Mouse (Mus musculus) retina, adult 2 months (tissue): ENCODE measurements around the gene Hsd17b7.
"Not testable (repeated sequence)": the region's sequence is repeated elsewhere in the genome, so short reads cannot be mapped to it uniquely, and the experiment has no call there.

Experiments used
- DNase-seq: peaks from one replicate; pipeline ENCODE4 v3.0.0-alpha.2; 2012; ENCODE audit warnings: low read depth, low spot score

The Hsd17b7 gene

GRCm38 (mm10) chr1:169968792-169969515 is at the start of gene Hsd17b7:
Gene Hsd17b7 (minus strand): TSS chr1:169969241.
- DNase-seq, result peak; percentile 88

DNA sequence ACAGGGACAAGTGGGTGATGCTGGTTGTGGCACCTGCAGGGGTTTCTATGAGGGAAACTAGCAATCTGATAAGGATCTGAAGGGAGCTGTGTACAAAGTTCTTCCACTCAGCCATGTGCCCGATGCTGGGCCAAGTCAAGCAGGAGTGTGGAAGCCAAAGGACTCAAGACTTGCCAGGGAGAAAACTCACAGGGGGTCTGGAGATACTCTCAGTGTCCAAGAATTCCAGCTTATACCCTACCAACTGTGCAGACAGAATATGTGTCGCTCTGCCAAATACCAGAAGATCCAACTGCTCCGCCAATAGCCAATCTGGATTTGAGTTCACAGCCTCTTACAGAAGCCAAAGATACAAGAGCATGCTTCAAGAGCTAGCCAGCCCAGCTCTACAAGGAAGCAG is 45.7 kb upstream of the Hsd17b7 start:
- DNase-seq, result no peak

DNA sequence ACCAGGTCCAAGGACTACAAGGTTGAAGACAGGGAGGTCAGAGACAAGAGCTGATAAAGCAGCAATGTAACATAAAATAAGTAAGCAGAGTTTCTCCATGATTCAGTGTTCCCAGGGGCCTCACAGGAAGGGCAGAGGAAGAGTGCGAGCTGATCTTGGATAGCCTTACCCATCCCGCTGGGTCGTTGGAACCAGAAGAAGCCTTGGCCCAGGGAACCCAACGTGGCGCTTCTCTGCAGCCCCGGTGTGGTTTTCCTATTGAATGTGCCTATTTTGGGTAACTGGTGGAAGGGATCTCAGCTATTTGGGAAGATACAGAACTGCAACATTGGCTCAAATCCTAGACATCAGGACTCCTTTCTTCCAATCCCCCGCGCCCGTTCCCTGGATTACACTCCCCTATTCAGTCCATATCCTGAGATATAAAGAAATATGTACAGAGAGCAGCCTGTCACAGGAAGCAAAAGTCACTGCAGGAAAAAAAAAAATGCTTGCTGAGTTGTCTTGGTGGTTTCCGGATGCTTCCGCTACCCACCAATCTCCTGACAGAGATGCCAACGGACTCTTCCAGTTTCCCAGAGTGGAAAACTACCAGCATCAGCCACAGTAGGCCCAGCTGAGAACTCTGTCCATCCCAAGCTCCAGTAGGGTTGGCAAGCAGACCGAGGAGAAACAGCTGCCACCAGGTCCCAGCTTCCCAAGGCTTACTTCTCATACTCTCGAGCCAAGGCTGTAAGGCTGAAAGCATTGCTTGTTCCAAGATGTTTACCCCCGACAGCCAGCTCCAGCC is 41.9 kb upstream of the Hsd17b7 start:
- no peak for DNase-seq

- no peak for DNase-seq
Observed at GRCm38 (mm10) chr1:170009296-170009695, 40.3 kb upstream of the Hsd17b7 start.

GRCm38 (mm10) chr1:170008432-170009220 is 39.6 kb upstream of the Hsd17b7 start:
- DNase-seq, result no peak

GRCm38 (mm10) chr1:170006516-170006915 is 37.5 kb upstream of the Hsd17b7 start:
- no peak for DNase-seq

DNA sequence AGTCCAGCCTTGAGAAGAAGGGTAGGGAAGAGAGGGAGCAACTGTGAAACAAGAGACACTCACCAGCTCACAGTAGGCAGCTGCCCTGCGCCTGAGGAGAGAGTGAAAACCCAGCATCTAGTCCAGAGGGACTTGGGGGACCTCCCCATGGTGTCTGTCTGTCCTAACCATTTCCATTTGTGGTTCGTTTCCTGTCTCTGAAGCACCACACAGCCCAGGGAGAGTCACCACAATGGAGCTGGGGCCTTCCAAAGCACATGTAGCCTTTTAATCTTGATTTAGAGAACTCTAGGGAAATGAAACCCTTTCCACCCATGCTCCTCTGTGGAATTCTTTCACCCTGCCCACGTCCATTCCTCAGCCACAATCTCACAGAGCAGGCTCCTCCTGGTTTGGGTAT is 36.3 kb upstream of the Hsd17b7 start:
- no peak for DNase-seq

GRCm38 (mm10) chr1:169993901-169994300 is 24.9 kb upstream of the Hsd17b7 start:
- DNase-seq, result not testable (repeated sequence)

DNA sequence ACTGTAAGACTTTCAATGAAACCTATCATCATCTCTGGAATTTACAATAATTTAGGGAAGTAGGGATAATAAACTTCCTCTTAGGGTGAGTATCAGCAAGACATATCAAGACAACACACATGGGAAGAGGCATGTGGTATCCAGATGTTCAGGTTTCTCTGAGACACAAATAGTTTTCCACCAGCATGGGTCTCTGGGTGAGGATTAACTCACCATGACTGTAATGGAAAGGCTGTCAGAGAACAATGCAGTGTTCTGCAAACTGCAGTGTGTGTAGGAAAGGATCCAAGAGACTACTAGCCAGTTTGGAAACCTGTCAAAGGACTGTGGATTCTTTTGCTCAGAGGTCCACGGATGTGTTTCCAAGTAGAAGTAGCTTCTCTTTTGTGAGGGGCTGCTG is 17.1 kb upstream of the Hsd17b7 start:
- DNase-seq, result no peak

DNA sequence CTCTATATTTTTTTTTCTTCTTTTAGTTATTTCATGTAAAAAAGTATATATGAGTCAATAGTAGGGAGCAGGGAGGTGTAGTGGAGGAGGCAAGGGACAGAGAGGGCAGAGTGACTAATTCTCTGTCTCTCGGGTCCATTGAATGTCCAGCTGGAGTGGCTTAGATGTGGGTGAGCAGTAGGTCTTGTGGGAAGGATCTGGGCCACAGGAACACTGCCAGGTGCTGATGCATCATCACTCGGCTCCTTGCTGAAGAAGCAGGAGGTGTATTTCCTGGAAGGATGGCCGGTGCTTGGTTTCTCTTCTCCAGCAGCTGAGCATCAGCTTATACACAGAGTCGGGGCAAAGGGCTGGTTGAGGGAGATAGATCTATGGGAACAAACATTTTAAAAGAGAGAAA is 8.6 kb upstream of the Hsd17b7 start:
- DNase-seq, result no peak

DNA sequence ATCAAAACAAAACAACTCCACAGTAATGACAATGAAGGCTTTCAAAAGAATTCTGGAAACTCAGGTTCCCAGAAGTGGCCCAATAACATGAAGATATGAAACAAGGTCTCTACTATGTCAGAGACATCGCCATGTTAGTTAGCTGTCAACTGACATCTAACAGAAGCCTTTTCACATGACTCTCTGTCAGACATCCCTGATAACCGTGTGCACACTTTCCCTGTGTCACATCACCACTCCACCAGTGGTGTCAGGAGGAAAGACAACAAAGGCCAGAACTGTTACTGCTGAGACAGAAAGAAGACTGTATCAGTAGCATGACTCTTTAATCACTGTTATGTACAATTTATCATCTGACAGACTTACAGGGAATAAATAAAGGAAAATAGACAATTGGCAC is 3.0 kb upstream of the Hsd17b7 start:
- DNase-seq, result no peak

DNA sequence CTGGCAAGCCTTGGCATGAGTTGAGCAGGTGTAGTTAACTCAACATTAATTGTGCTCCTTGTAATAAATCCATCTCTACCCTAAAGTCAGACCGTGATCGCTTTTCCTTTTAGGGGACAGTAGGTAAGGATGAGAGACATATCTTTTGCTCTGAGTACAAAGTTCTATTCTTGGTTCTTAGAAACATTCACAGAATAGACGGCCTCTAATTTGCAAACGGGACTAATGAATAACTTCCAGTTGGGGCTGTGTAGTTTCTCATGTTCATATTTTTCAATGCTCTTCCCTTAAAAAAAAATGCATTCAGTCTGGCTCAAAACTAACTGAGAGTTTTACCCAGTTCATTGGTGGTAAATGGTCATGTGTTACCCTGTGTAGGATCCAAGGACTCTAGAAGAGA is 1.9 kb upstream of the Hsd17b7 start:
- no peak for DNase-seq

DNA sequence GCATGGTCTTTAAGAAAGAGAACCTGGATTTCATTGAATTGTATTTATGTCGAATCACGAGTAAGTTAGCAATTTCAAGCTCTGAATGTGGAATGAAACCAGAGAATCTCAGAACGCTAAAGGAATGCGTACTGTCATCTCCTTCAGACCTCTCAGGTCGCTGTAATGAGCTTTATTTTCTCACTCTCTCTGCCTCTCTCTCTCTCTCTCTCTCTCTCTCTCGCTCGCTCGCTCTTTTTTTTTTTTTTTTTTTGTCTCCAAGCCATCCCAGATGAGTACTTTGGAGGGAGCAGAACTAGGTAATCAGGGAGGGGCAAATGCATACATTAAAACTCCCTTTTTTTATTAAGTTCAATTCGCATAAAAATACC is 460 bp upstream of the Hsd17b7 start:
- DNase-seq, result no peak

DNA sequence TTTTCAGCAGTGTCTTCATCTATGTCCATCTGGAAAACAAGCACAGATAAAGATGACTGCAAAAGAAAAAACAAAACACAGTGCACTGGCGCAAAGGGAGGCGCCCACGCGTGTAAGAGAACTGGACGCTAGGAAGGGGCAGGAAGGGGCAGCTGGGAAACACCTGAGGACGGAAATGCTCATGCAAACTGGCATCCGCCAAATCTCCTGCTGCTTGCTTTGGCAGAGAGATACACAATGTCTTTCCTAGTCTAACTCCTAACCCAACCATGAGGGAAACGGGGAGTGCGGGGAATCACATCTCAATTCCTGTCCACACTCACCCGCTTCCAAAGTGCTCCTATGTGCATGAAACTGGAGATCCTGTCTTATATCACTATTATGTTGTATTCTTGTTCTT is 15.9 kb downstream of the Hsd17b7 start:
- no peak for DNase-seq

DNA sequence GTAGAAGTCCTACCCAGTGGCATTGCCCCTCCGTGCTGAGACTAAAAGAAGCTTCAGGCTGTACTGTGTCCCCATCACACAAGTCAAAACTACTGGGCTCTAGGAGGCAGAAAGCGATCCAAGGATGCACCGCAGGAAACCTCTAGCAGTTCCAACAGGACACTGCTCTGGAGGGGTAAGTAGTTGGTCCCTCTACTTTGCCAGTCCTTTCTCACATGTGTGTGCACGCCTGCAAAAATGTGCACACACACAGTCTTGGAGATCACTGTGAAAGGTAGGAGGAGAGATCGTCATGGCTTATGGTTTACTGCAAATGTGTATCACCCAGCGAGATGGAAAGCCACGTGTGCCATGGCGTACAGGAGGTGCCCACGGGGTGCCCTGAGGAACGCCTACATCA is 16.4 kb downstream of the Hsd17b7 start:
- DNase-seq, result no peak

DNA sequence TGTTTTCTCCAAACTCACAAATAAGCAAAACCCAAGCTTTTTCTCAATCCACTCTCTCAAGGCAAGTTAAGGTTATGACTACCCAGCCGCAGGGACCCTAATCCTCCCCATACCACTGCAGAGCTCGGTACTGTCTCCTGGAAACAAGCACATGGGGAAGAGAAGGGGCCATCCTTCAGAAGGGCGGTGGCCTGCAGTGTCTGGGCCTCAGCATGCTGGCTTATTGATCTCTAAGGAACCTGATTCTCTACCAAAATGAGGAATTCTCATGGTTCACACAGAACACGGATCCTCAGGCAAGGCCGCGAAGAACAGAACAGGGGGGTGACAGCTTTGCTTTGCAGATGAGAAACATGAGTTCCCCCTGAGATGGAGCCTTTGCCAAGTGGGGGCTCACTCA is 17.5 kb downstream of the Hsd17b7 start:
- DNase-seq, result no peak

GRCm38 (mm10) chr1:169950651-169951050 is 18.4 kb downstream of the Hsd17b7 start:
- no peak for DNase-seq

DNA sequence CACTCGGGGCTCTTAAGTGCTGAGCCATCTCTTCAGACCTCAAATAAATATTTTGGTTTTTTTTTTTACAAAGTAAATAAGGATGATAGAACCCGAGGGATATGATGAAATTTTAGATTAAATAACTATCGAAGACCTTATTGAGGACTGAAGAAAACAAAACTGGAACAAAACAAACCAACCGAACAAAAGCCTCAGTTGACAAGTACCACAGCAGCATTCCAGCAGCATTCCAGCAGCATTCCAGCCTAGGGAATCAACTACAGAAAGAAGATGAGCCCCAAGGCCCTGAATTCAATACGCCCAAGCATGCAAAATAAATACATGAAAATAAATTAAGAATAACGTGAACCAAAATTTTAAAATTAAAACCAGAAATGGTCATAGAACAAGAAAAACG is 19.1 kb downstream of the Hsd17b7 start:
- DNase-seq, result no peak

DNA sequence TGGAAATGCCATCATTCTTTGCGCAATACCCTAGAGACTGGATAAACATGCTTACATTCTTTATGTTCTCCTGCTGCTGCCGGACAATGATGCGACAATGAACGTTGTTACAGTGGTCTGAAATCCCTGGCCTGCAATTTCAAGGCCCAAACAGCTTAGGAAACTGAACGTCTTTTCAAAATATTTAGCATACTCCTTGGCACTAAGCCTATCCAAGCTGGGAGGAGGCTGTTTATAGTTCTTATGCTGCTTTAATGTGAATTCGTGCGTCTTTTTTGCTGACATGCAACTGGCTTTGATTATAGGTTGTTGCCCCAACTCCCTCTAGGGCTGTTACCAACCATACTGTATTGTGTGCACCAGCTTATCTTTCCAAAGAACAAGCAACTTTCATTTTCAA is 20.2 kb downstream of the Hsd17b7 start:
- no peak for DNase-seq

DNA sequence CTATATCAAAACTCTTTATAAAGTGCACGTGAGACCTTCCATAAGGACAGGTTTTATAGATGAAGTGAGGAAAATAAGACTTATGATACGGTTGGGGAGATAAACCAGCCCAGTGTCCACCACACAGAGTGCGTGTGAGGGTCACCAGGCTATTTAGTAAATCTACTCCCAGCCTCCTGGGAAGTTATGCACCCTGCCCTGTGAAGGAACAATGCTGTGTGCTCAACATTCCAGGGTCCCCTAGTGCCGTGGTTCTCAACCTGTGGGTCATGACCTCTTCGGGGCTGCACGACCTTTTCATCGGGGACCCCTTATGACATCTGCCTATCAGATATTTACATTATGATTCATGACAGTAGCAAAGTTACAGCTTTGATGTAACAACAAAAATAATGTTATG is 20.8 kb downstream of the Hsd17b7 start:
- DNase-seq, result no peak

GRCm38 (mm10) chr1:169947654-169948053 is 21.4 kb downstream of the Hsd17b7 start:
- no peak for DNase-seq

DNA sequence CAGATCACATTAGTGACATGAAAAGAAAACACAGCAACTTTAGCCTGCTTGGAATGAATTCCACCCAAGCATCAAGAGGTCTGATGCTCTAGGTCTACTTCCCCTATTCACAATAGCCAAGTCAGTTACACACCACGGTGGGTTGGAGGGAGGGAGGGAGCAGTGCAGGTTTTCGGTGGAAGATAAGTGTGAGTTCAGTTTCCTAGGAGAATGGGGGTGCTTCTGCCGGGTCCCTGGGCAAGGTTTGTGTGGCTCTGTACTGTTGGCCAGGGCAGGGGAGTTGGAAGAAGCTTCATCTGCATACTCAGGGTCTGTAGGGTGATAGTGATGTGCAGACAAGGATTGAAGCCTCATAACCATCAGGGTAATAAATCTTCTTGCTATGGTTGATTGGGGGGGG is 23.0 kb downstream of the Hsd17b7 start:
- DNase-seq, result no peak
